Mouse (Mus musculus): ENCODE measurements around the gene Ppp1r2. TPM values are rescaled to one million over a fixed set of nuclear protein-coding genes. Genes with fewer than 3 reads are reported as not detected.

Gene Ppp1r2
- total RNA-seq, 4 experiments from 2014 or later: 66.3 to 78.3 (median 75.6) TPM

DNA sequence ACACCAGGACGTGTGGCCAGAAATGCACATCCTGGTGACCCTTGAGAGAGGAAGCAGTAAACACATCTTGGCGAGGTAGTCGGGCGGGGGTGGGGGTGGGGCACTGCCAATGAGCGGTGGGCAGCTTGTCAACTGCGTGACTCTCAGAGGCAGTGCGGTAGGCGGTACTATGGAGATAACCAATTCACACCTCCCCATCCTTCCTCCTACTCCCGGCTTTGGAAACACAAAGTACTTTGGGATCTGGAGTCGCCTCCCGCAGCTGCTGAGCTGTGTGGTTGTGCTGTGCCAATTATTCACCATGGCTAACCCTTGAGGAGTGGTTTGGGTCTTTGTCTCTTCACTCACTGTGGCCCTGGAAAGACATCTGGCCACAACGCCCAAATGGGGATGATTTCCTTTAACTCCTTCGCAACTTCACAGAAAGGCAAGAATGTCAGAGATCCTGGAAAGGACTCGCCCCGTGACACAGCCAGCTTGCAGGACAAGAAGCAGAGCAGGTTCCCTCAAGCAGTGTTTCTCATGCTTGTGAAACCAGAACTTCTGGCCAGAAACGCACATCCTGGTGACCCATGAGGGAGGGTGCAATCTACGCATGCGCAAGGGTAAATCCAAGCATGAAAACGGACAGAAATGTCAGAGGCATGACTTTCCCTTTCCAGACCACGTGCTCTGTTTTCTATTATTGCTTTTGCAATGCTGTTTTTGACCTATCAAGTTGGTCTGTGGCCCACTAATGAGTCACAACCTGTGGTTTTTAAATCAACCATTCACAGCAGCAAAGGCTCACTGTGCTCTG is 41.3 kb downstream of the Ppp1r2 start:
- DNase-seq: peak; percentile 86

DNA sequence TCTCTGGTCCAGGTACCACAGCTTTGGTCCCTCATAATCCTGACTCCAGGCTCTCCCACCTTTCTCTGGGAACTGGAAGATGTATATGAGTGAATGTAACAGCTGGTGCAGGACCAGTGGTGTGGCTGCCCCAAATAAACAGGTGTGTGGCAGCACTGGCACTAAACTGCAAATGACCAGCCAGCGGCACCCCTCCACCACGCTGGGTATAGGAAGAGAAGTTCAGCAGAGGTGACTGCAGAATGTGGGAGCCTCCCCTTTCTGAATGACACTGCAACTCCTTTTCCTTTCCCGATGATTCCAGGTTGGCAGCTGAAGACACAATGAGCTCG is 41.9 kb downstream of the Ppp1r2 start:
- no peak for DNase-seq

DNA sequence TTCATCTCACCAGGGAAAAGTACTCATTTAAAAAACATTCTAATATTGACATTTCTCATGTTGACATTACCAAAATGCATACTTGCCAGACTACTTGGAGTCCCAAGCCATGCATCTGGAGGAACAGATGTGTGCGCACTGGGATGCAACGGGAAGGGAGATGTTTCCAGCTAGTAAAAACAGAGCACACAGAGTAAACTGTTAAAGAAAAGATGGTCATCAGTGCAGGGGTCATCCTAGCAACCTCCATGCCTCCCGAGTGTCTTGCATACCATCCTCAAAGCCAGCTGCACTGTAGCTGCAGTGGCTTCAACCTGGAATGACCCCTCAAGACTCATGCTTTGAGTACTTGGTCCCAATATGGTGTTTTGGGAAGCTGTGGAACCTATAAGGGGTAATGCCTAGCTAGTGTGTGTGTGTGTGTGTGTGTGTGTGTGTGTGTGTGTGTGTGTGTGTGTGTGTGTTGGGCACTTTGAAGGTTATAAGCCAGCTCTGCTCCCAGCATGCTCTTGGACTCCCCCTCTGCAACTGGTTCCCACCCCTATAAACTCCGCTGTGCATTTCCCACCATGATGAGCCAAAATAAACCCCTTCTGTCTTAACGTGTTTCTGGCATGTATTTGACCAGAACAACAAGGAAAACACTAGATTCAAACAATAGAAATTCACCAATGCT is 42.4 kb downstream of the Ppp1r2 start:
- DNase-seq: no peak

DNA sequence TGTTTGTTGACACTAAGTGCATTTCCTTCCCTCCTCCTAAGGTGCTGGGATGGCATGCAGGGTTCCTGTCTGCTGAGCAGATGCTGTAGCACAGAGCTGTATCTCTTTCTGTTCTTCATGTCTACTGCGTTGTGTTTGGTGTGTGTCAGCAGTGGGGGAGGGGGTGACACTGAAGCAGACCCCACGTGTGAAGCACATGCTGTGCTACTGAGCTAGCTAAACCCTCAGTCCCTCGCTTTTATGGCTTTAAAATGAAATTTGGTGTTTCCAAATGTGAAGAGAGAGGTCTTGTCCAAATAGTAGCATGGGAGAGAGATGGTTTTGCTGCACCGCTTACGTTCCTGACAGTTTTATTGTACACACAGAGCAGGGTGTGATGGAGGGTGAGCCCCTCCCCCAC is 43.5 kb downstream of the Ppp1r2 start:
- no peak for DNase-seq

DNA sequence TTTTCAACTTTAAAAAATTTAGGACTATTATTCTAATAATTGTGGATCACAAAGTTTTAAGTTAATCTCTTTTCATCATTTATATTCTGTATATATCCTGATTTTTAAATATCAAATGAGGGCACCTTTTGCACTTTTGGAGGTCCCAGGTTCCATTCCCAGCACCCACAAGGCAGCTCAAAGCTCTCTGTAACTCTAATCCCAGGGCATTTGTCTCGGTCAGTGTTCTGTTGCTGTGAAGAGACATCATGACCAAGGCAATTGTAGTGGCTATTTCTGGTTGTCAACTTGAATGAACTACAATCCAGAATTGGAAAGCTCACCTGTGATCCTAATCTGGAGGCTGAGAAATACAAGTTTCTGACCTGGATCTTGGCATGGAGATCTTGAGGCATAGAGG is 47.3 kb downstream of the Ppp1r2 start:
- no peak for DNase-seq

DNA sequence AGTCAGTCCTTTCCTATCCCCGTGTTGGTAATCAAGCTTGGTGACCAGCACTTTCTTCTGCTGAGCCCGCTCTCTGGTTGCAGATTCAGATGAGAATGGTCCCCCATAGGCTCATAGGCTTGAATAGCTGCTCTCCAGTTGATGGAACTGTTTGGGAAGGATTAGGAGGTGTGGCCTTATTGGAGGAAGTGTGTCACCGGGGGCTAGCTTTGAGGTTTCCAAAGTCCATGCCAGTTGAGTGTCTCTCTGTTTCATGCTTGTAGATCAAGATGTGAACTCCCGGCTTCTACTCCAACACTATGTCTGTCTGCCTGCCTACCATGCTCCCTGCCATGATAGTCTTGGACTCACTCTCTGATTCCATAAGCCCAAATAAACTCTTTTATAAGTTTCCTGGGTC is 59.8 kb downstream of the Ppp1r2 start:
- DNase-seq: no peak

DNA sequence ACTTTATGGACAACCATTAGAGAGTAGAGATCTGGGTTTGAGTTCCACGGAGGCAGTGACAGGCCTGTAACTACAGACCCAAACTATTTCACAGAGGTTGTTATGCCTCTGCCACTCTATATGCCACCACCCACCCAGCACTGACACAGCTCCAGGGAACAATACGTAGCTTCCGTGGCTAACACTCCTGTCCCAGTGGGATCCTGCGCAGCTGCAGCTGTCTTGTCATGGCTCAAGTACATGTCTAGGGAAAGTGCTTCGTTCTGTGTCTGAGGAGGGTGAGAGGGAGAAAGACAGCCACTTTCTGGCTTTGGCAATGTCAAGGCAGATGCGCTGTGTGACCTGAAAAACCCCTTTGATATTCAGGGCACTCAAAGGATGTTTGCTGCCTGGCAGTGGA is 61.6 kb downstream of the Ppp1r2 start:
- DNase-seq: no peak

GRCm38 (mm10) chr16:31211503-31211902 is 63.6 kb downstream of the Ppp1r2 start:
- DNase-seq: no peak

GRCm38 (mm10) chr16:31210453-31210852 is 64.6 kb downstream of the Ppp1r2 start:
- peak; percentile 50 for DNase-seq

- no peak for DNase-seq
These were observed 65.2 kb downstream of the Ppp1r2 start for GRCm38 (mm10) chr16:31209911-31210310.

GRCm38 (mm10) chr16:31205726-31206125 is 69.4 kb downstream of the Ppp1r2 start:
- no peak for DNase-seq

GRCm38 (mm10) chr16:31205187-31205586 is 69.9 kb downstream of the Ppp1r2 start:
- DNase-seq: no peak

GRCm38 (mm10) chr16:31204216-31204615 is 70.9 kb downstream of the Ppp1r2 start:
- no peak for DNase-seq

DNA sequence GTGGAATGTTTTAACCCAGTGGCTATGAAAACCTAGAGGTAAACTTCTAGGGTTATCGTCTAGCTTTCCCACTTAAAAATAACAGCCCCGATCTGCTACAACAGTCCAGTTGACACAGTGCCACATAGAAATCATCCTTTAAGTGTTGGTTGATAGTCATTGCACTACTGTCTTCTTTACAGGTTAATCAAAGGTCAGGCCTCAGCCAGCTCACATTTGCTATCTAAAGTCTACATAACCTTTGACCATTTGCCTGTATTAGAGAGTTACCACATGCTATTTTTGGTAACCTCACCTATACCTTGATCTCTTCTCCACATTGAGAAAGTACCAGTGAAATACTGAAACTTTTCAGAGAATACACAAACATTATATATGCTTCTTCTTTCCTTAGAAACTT is 73.4 kb downstream of the Ppp1r2 start:
- no peak for DNase-seq

Small RNAs within 50 kb of the gene (microRNA-seq; reads per million reads assigned to microRNA genes)
- 0 reads per million in 2 experiments for gene Gm27415

Other genes starting within 250 kb of the Ppp1r2 start
- 10 to 100 TPM; 14.1 to 19.0 (median 16.7) TPM for gene Xxylt1, start 193.8 kb downstream of the Ppp1r2 start, total RNA-seq (2022)
- gene Acap2, start 74.0 kb downstream of the Ppp1r2 start, total RNA-seq (2022): 10 to 100 TPM; 38.4 to 54.5 (median 46.0) TPM
- 10 to 100 TPM in 1 of 4 experiments, 1 to 10 TPM in 3; 9.1 to 11.2 (median 9.5) TPM for gene Apod, start 39.5 kb upstream of the Ppp1r2 start, total RNA-seq (2022)
- 10 to 100 TPM in 2 of 4 experiments, 1 to 10 TPM in 2; 7.6 to 24.2 (median 15.5) TPM for gene Bdh1, start 147.0 kb upstream of the Ppp1r2 start, total RNA-seq (2022)

Measured in adrenal gland, adult 8-10 months (tissue).